Mouse (Mus musculus) hindbrain, embryonic 13.5 days (tissue): ENCODE measurements around the gene Olfr45. TPM values are rescaled to one million over a fixed set of nuclear protein-coding genes. Genes with fewer than 3 reads are reported as not detected.
"Not testable (repeated sequence)": the region's sequence is repeated elsewhere in the genome, so short reads cannot be mapped to it uniquely, and the experiment has no call there.

Source experiments
- ATAC-seq: fragments of 200-750 bp; cut with Nextera tagmentation; 2 replicates; pipeline ENCODE4 v1.8.0; 2017; ENCODE audit warnings: moderate TSS enrichment; ENCODE audit not compliant: low FRiP score
- H3K27ac ChIP-seq: fragments of 300-500 bp; sonication (generic); 2 replicates; pipeline ENCODE4 v1.5.1; 2015; ENCODE audit warnings: inconsistent platforms, mild to moderate bottlenecking, moderate library complexity
- H3K27me3 ChIP-seq: fragments of 300-500 bp; sonication (generic); 2 replicates; pipeline ENCODE4 v1.6.1; 2015; ENCODE audit warnings: mild to moderate bottlenecking, inconsistent platforms
- H3K36me3 ChIP-seq: fragments of 300-500 bp; sonication (generic); 2 replicates; pipeline ENCODE4 v1.6.1; 2015; ENCODE audit warnings: mild to moderate bottlenecking, inconsistent platforms
- H3K4me1 ChIP-seq: fragments of 300-500 bp; sonication (generic); replicated peaks from 2 replicates; pipeline ENCODE4 v1.6.1; 2015; ENCODE audit warnings: inconsistent platforms
- H3K4me2 ChIP-seq: fragments of 300-500 bp; sonication (generic); 2 replicates; pipeline ENCODE4 v1.6.1; 2015; ENCODE audit warnings: inconsistent platforms, mild to moderate bottlenecking, moderate library complexity
- H3K4me3 ChIP-seq: fragments of 300-500 bp; sonication (generic); 2 replicates; pipeline ENCODE4 v1.5.1; 2015; ENCODE audit warnings: mild to moderate bottlenecking, inconsistent platforms
- H3K9ac ChIP-seq: fragments of 300-500 bp; sonication (generic); 2 replicates; pipeline ENCODE4 v1.6.1; 2015; ENCODE audit warnings: mild to moderate bottlenecking, inconsistent platforms
- H3K9me3 ChIP-seq: fragments of 300-500 bp; sonication (generic); 2 replicates; pipeline ENCODE4 v1.6.1; 2016; ENCODE audit warnings: inconsistent platforms
- WGBS: fragments of 180-500 bp; shearing (Covaris S2); methylation state at CpG from one replicate; pipeline ENCODE4 v1.1.7; 2015; 5-methylcytosine and 5-hydroxymethylcytosine counted together
- polyA plus RNA-seq: library from polyadenylated mRNA; unstranded; fragments of >200 nt; fragmentation: Nextera tagmentation; extraction: Ambion mirVana; gene quantifications from 2 replicates; pipeline ENCODE4 v1.2.1, GENCODE M21; 2015

Olfr45 gene
- not detected in 2 replicates for polyA plus RNA-seq

DNA sequence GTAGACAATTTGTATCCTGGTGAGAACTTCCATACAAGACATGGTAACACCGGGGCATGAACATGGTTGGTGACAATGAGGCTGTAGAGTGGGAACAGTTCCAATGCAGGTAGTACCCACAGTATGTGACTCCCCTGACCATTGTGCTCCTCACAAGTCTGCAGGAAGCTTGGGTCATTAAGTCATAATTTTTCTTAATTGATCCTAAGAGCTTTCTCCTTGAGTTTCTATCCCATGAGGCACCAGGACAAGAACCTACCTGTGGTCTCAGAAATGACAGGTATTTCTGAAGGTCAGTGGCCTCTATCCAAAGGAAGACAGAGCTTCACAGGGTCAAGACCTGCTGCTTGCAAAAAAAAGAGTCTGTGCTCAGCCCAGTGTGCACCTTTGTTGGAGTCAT lies at the start of gene Olfr45:
Gene Olfr45, plus strand, starts transcription at position 301 of the 400 bp plus-strand sequence.
- no peaks in the 10 kb centered on the region for H3K4me1 ChIP-seq
- ATAC-seq = no peak
- no peak within 1 kb of the TSS for H3K9ac ChIP-seq
- no peak within 1 kb of the TSS for H3K27ac ChIP-seq
- WGBS = 91% methylated on average over 1 of the region's 1 CpGs
- H3K36me3 ChIP-seq = no peaks in the 10 kb centered on the region
- H3K4me2 ChIP-seq = no peak within 1 kb of the TSS
- H3K4me3 ChIP-seq = no peak within 1 kb of the TSS
- no peaks in the 10 kb centered on the region for H3K27me3 ChIP-seq
- H3K9me3 ChIP-seq = peaks cover 5% of the 10 kb centered on the region; the same call in 1 of the 2 replicates

DNA sequence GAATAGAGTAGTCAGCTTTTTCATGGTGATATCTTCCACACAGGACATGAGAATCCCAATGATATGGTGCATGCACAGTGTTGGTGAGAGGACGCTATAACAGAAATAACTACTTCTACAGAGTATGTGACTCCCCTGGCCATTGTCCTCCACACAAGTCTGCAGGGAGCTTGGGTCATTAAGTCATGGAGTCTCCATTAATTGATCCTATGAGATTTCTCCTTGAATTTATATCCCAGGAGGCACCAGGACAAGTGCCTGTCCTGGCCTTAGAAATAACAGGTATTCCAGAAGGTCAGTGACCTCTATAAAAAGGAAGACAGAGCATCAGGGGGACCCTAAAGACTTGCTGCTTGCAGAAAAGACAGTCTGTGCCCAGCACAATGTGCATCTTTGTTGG lies 35.6 kb upstream of the Olfr45 start, which contains the start of gene Olfr53:
Gene Olfr53, plus strand, starts transcription at position 301 of the 400 bp plus-strand sequence.
- WGBS = 96% methylated on average over 1 of the region's 1 CpGs
- H3K27ac ChIP-seq = no peak within 1 kb of the TSS

GRCm38 (mm10) chr7:140659630-140660029 lies 22.1 kb upstream of the Olfr45 start, which contains the start of gene Olfr539:
Olfr539 (plus strand) TSS chr7:140659930.
- Histone ChIP-seq H3K4me2 (no peak within 1 kb of the TSS), H3K27ac (no peak within 1 kb of the TSS), H3K27me3 (no peaks in the 10 kb centered on the region), H3K9me3 (no peaks in the 10 kb centered on the region), H3K4me3 (no peak within 1 kb of the TSS), H3K4me1 (no peaks in the 10 kb centered on the region), H3K36me3 (no peaks in the 10 kb centered on the region), H3K9ac (no peak within 1 kb of the TSS)
- ATAC-seq = no peak
- WGBS = 85% methylated on average over 4 of the region's 4 CpGs

More for the DNA sequence above, 35.6 kb upstream of the Olfr45 start, which contains the start of gene Olfr53:
- Histone ChIP-seq H3K36me3 (no peaks in the 10 kb centered on the region), H3K9ac (no peak within 1 kb of the TSS), H3K9me3 (peaks cover 4% of the 10 kb centered on the region; the same call in 1 of the 2 replicates), H3K4me3 (no peak within 1 kb of the TSS), H3K27me3 (no peaks in the 10 kb centered on the region), H3K4me2 (no peak within 1 kb of the TSS), H3K4me1 (no peaks in the 10 kb centered on the region)
- ATAC-seq = no peak

- not testable (repeated sequence) for H3K27ac ChIP-seq, H3K9ac ChIP-seq, H3K4me2 ChIP-seq, ATAC-seq, H3K4me1 ChIP-seq, H3K4me3 ChIP-seq, H3K27me3 ChIP-seq, H3K36me3 ChIP-seq
- 86% methylated on average over 3 of the region's 3 CpGs for WGBS
- H3K9me3 ChIP-seq = peaks cover 13% of the 10 kb centered on the region; the same call in 1 of the 2 replicates
Observed at GRCm38 (mm10) chr7:140670693-140671092, 11.1 kb upstream of the Olfr45 start.

- H3K9ac ChIP-seq = no peak overlapping the region; the same call in 1 of the 2 replicates
- H3K27me3 ChIP-seq = no peaks in the 10 kb centered on the region
- H3K9me3 ChIP-seq = peaks cover 18% of the 10 kb centered on the region; the same call in 1 of the 2 replicates
- H3K4me2 ChIP-seq = peak overlapping the region; percentile 34
- WGBS = 2% methylated on average over 4 of the region's 6 CpGs
- H3K36me3 ChIP-seq = no peaks in the 10 kb centered on the region
- no peak for ATAC-seq
- H3K27ac ChIP-seq = no peak overlapping the region
- peaks cover 3% of the 10 kb centered on the region for H3K4me1 ChIP-seq
- peak overlapping the region; percentile 8; the same call in 1 of the 2 replicates for H3K4me3 ChIP-seq
Observed at GRCm38 (mm10) chr7:140675863-140676262, 5.9 kb upstream of the Olfr45 start.

- WGBS = 68% methylated on average over 4 of the region's 4 CpGs
- not testable (repeated sequence) for H3K27me3 ChIP-seq, ATAC-seq, H3K4me3 ChIP-seq, H3K4me1 ChIP-seq, H3K27ac ChIP-seq, H3K4me2 ChIP-seq, H3K9ac ChIP-seq, H3K9me3 ChIP-seq, H3K36me3 ChIP-seq
Observed at GRCm38 (mm10) chr7:140679591-140679990, 2.2 kb upstream of the Olfr45 start.

DNA sequence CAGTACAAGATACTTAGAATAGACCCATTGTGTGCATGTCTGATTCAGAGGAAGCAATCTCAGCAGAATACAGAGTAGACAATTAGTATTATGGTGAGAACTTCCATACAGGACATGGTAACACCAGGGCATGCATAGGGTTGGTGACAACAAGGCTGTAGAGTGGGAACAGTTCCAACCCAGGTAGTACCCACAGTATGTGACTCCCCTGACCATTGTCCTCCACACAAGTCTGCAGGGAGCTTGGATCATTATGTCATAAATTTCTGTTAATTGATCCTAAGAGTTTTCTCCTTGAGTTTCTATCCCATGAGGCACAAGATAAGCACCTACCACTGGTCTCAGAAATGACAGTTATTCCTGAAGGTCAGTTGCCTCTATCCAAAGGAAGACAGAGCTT lies 15.2 kb downstream of the Olfr45 start, which contains the start of gene Olfr541:
Gene Olfr541, plus strand, starts transcription at position 301 of the 400 bp plus-strand sequence.
- no peaks in the 10 kb centered on the region for H3K9me3 ChIP-seq
- no peaks in the 10 kb centered on the region for H3K27me3 ChIP-seq
- H3K9ac ChIP-seq = no peak within 1 kb of the TSS
- H3K36me3 ChIP-seq = no peaks in the 10 kb centered on the region
- no peaks in the 10 kb centered on the region for H3K4me1 ChIP-seq
- no peak for ATAC-seq
- no peak within 1 kb of the TSS for H3K4me2 ChIP-seq
- H3K27ac ChIP-seq = no peak within 1 kb of the TSS
- no peak within 1 kb of the TSS for H3K4me3 ChIP-seq

DNA sequence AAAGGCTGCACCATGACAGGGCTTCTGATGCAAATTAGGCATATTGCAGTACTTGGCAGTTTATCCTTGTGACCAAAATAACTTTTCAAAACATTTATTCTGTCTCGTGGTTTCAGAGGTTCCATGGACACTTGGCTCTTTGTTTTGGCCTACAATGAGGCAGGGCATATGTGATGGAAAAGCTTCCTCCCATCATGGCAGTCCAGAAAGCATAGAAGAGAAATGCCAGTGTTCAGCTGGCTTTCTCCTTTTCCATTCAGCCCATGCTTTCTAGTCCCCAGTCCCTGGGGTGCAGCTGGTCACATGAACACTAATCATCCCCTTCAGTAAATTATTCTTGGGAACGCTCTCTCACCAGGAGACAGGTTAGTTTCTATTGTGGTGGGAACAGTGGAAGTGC lies 24.6 kb downstream of the Olfr45 start:
- Histone ChIP-seq H3K27ac (no peak overlapping the region), H3K27me3 (no peaks in the 10 kb centered on the region), H3K4me2 (no peak overlapping the region), H3K9ac (no peak overlapping the region), H3K4me3 (no peak overlapping the region), H3K4me1 (no peaks in the 10 kb centered on the region), H3K36me3 (no peaks in the 10 kb centered on the region), H3K9me3 (no peaks in the 10 kb centered on the region)
- 0 out of 2 replicates have a peak, but pooled peaks have one; percentile 46 for ATAC-seq
- WGBS = 18% methylated on average over 2 of the region's 2 CpGs

DNA sequence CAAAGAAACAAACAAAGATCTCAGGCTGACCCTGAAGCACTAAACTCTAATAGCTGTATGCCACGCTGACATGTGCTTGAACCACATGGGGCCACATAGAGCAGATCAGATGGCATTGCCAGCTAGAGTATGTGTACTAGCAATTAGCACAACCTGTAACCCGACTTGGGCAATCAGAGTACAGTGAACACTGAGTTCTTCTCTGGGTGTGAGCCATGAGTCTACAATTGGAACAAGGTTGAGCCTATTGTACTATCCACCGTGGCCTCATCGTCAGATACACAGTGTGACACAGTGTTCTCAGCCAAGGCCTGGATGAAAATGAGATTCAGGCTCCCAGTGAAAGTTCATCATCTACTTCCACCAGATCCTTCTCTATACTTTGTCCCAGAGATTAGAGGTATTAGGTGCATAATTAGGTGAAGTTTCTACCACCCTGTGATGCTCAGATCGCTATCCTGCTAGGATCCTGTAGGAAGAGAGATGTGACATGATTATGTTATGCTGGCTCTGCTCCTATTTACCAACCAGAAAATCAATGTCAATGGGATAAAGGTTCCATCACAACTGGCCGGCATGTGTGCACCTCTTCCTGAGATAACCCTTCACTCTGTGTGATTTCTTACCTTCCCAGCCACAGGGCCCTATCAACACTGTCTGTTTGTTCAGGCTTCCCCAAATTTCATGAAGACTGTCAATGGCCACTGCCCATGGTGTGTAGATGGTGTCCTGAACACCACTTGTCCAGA lies 26.0 kb downstream of the Olfr45 start:
- Histone ChIP-seq H3K4me3 (no peak overlapping the region), H3K9me3 (no peaks in the 10 kb centered on the region), H3K36me3 (no peaks in the 10 kb centered on the region), H3K27ac (no peak overlapping the region), H3K4me1 (no peaks in the 10 kb centered on the region), H3K4me2 (no peak overlapping the region), H3K27me3 (no peaks in the 10 kb centered on the region), H3K9ac (no peak overlapping the region)
- WGBS = 86% methylated on average over 6 of the region's 6 CpGs
- ATAC-seq = no peak

GRCm38 (mm10) chr7:140717155-140718055 lies 35.7 kb downstream of the Olfr45 start:
- Histone ChIP-seq H3K4me1 (no peaks in the 10 kb centered on the region), H3K36me3 (no peaks in the 10 kb centered on the region), H3K9ac (no peak overlapping the region), H3K4me3 (no peak overlapping the region), H3K27me3 (no peaks in the 10 kb centered on the region), H3K27ac (no peak overlapping the region), H3K9me3 (no peaks in the 10 kb centered on the region), H3K4me2 (no peak overlapping the region)
- WGBS = 83% methylated on average over 7 of the region's 7 CpGs
- no peak for ATAC-seq

GRCm38 (mm10) chr7:140721095-140721494 lies 39.3 kb downstream of the Olfr45 start:
- no peak overlapping the region for H3K4me2 ChIP-seq
- 89% methylated on average over 6 of the region's 6 CpGs for WGBS
- no peaks in the 10 kb centered on the region for H3K36me3 ChIP-seq
- H3K9me3 ChIP-seq = no peaks in the 10 kb centered on the region
- no peak for ATAC-seq
- no peak overlapping the region for H3K9ac ChIP-seq
- H3K27me3 ChIP-seq = no peaks in the 10 kb centered on the region
- H3K4me3 ChIP-seq = no peak overlapping the region
- H3K27ac ChIP-seq = no peak overlapping the region
- no peaks in the 10 kb centered on the region for H3K4me1 ChIP-seq

DNA sequence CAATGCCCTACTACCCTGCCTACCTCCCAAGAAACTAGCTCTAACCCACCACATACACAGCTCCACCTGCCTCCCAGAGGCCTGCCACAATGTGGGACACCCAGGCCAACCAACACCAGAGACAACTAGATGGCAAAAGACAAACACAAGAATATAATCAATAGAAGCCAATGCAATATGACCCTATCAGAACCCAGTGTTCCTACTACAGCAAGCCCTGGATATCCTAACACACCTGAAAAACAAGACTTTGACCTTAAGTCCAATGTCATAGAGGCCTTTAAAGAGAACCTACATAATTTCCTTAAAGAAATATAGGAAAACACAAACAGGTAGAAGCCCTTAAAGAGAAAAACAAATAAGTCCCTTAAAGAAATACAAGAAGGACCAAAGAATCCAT lies 43.8 kb downstream of the Olfr45 start:
- H3K4me2 ChIP-seq = no peak overlapping the region
- H3K9ac ChIP-seq = no peak overlapping the region
- H3K4me3 ChIP-seq = no peak overlapping the region
- H3K27me3 ChIP-seq = no peaks in the 10 kb centered on the region
- no peak for ATAC-seq
- H3K36me3 ChIP-seq = no peaks in the 10 kb centered on the region
- H3K4me1 ChIP-seq = no peaks in the 10 kb centered on the region
- H3K9me3 ChIP-seq = no peaks in the 10 kb centered on the region; the same call in 1 of the 2 replicates
- no peak overlapping the region for H3K27ac ChIP-seq
